ENCODE assay signal across 8 mouse cellular contexts in genomic region chr11:119052661-119053256, GRCm38 (mm10). TPM values are rescaled to one million over a fixed set of nuclear protein-coding genes. Genes with fewer than 3 reads are reported as not detected.
DNase-seq lines count a peak whose midpoint lies in the region; ATAC-seq and TF ChIP-seq lines count a peak whose summit lies in the region.

No protein-coding gene starts in this region.

- peaks cover 81% of the 10 kb centered on the region for H3K27me3 ChIP-seq in heart, embryonic 13.5 days (replicated peaks)
- peaks cover 84% of the 10 kb centered on the region for H3K27me3 ChIP-seq in limb, embryonic 14.5 days (ENCODE audit: control insufficient read depth, insufficient read depth, low read length)

- H3K9ac ChIP-seq in heart, embryonic 13.5 days = peak overlapping the region; percentile 78
- peak overlapping the region; percentile 17; the same call in 1 of the 2 replicates for H3K9ac ChIP-seq in limb, embryonic 14.5 days (ENCODE audit: low read depth, low read length, severe bottlenecking)

- peaks cover 14% of the 10 kb centered on the region for H3K4me1 ChIP-seq in lung, adult 2 months (ENCODE audit: control insufficient read depth, insufficient read depth, low read length)
- H3K4me1 ChIP-seq in heart, embryonic 13.5 days = peaks cover 51% of the 10 kb centered on the region
- peaks cover 38% of the 10 kb centered on the region for H3K4me1 ChIP-seq in limb, embryonic 14.5 days (ENCODE audit: control insufficient read depth, insufficient read depth, low read length)

- H3K4me3 ChIP-seq in lung, adult 2 months (replicated peaks; ENCODE audit: extremely low read depth, low read depth, low read length) = peak overlapping the region; percentile 6
- peak overlapping the region; percentile 68 for H3K4me3 ChIP-seq in heart, embryonic 13.5 days
- peak overlapping the region; percentile 33 for H3K4me3 ChIP-seq in limb, embryonic 14.5 days (replicated peaks; ENCODE audit: low read length)

- no peak for TF ChIP-seq CTCF in lung, adult 2 months (IDR thresholded peaks at IDR 0.05; ENCODE audit: insufficient read depth, low read length)
- no peak for TF ChIP-seq CTCF in brain, embryonic 14.5 days (IDR thresholded peaks at IDR 0.05; ENCODE audit: borderline replicate concordance, extremely low read depth, insufficient read depth, insufficient read length)

- no peak for DNase-seq in lung, adult 2 months
- no peak for DNase-seq in lung, adult 18-20 months
- DNase-seq in brain, embryonic 14.5 days (ENCODE audit: low read depth) = peak; percentile 77
- DNase-seq in limb, embryonic 14.5 days (ENCODE audit: low spot score) = peak; percentile 80
- DNase-seq in neural tube, embryonic 10.5 days (ENCODE audit: extremely low spot score, low spot score) = peak; percentile 64
- no peak for DNase-seq in c-Kit-positive CD71-positive TER-119-positive erythroid progenitor cells, embryonic 14.5 days (ENCODE audit: low spot score)
- DNase-seq in layer of hippocampus, postnatal 25 days (ENCODE audit: extremely low spot score in 1 of 2, low spot score in 1 of 2) = no peak

- no peaks in the 10 kb centered on the region for H3K36me3 ChIP-seq in heart, embryonic 13.5 days
- no peaks in the 10 kb centered on the region for H3K36me3 ChIP-seq in limb, embryonic 14.5 days (ENCODE audit: control insufficient read depth, insufficient read depth, low read length)

- no peak for TF ChIP-seq POLR2A in lung, adult 2 months (IDR thresholded peaks at IDR 0.05; ENCODE audit: borderline replicate concordance, extremely low read depth, low read depth, low read length)
- TF ChIP-seq POLR2A in brain, embryonic 14.5 days (IDR thresholded peaks at IDR 0.05; ENCODE audit: borderline replicate concordance, extremely low read depth, insufficient read depth, insufficient read length, poor library complexity, severe bottlenecking) = no peak
- no peak for TF ChIP-seq POLR2A in limb, embryonic 14.5 days (IDR thresholded peaks at IDR 0.05; ENCODE audit: borderline replicate concordance, extremely low read depth, insufficient read depth, insufficient read length)

- H3K27ac ChIP-seq in heart, embryonic 13.5 days (replicated peaks) = peak overlapping the region; percentile 90
- 0 out of 2 replicates have a peak overlapping the region, but pooled peaks have one; percentile 16 for H3K27ac ChIP-seq in limb, embryonic 14.5 days (replicated peaks; ENCODE audit: low read depth, low read length)

- ATAC-seq in heart, embryonic 13.5 days (ENCODE audit: extremely low read depth, insufficient number of reproducible peaks, low FRiP score, low TSS enrichment) = peak; percentile 32; the same call in 1 of the 2 replicates
- ATAC-seq in limb, embryonic 14.5 days (ENCODE audit: low FRiP score, low read depth) = no peak; the same call in 1 of the 2 replicates

- peak overlapping the region; percentile 96 for H3K4me2 ChIP-seq in heart, embryonic 13.5 days
- peak overlapping the region; percentile 90 for H3K4me2 ChIP-seq in limb, embryonic 14.5 days (replicated peaks; ENCODE audit: low read depth, low read length, severe bottlenecking)

- H3K9me3 ChIP-seq in heart, embryonic 13.5 days = no peaks in the 10 kb centered on the region
- H3K9me3 ChIP-seq in limb, embryonic 14.5 days (ENCODE audit: control insufficient read depth, low read length) = no peaks in the 10 kb centered on the region

- 3% methylated on average over 13 of the region's 13 CpGs for WGBS in lung, adult 2 months
- 2% methylated on average over 13 of the region's 13 CpGs for WGBS in heart, embryonic 13.5 days
- 2% methylated on average over 13 of the region's 13 CpGs for WGBS in limb, embryonic 14.5 days

RNA-seq across cellular contexts. Expression of gene Cbx8, which starts 12.0 kb away (rescaled TPM):
- polyA plus RNA-seq in lung, adult 2 months (2012; rRNA removed) = 3.8 and 3.9 TPM in 2 replicates
- polyA plus RNA-seq in brain, embryonic 14.5 days (2012; rRNA removed) = 6.5 and 10.4 TPM in 2 replicates
- 6.1 and 7.0 TPM in 2 replicates for polyA plus RNA-seq in heart, embryonic 13.5 days (2015; fragmentation: Nextera tagmentation; extraction: Ambion mirVana)
- 6.9 and 7.2 TPM in 2 replicates for polyA plus RNA-seq in limb, embryonic 14.5 days (2012; rRNA removed)
- polyA plus RNA-seq in limb, embryonic 14.5 days (2014; fragmentation: Nextera tagmentation; extraction: Ambion mirVana) = 10.1 and 12.6 TPM in 2 replicates
- 10 to 100 TPM; 13.8 to 16.7 TPM for total RNA-seq in layer of hippocampus, postnatal 25 days (2021)

RNA-seq across cellular contexts. Expression of gene Cbx2, which starts 30.0 kb away (rescaled TPM):
- 2.9 and 4.4 TPM in 2 replicates for polyA plus RNA-seq in lung, adult 2 months (2012; rRNA removed)
- 30.0 and 40.1 TPM in 2 replicates for polyA plus RNA-seq in brain, embryonic 14.5 days (2012; rRNA removed)
- polyA plus RNA-seq in heart, embryonic 13.5 days (2015; fragmentation: Nextera tagmentation; extraction: Ambion mirVana) = 17.6 and 18.9 TPM in 2 replicates
- 35.7 and 40.4 TPM in 2 replicates for polyA plus RNA-seq in limb, embryonic 14.5 days (2012; rRNA removed)
- 29.1 and 35.5 TPM in 2 replicates for polyA plus RNA-seq in limb, embryonic 14.5 days (2014; fragmentation: Nextera tagmentation; extraction: Ambion mirVana)
- total RNA-seq in layer of hippocampus, postnatal 25 days (2021) = 1 to 10 TPM; 4.0 to 4.4 TPM

RNA-seq across cellular contexts. Expression of gene Cbx4, which starts 33.3 kb away (rescaled TPM):
- polyA plus RNA-seq in lung, adult 2 months (2012; rRNA removed) = 16.2 and 16.8 TPM in 2 replicates
- 30.0 and 34.7 TPM in 2 replicates for polyA plus RNA-seq in brain, embryonic 14.5 days (2012; rRNA removed)
- polyA plus RNA-seq in heart, embryonic 13.5 days (2015; fragmentation: Nextera tagmentation; extraction: Ambion mirVana) = 8.0 and 9.5 TPM in 2 replicates
- 23.1 and 24.3 TPM in 2 replicates for polyA plus RNA-seq in limb, embryonic 14.5 days (2012; rRNA removed)
- polyA plus RNA-seq in limb, embryonic 14.5 days (2014; fragmentation: Nextera tagmentation; extraction: Ambion mirVana) = 10.9 and 11.4 TPM in 2 replicates
- 10 to 100 TPM; 62.1 to 67.7 TPM for total RNA-seq in layer of hippocampus, postnatal 25 days (2021)

Comparison
In these comparisons a context has a peak if more than half of its experiments do, and no peak if none do; other contexts are left out.
1. DNase-seq: peak in brain, embryonic 14.5 days (single experiment), limb, embryonic 14.5 days (single experiment) and neural tube, embryonic 10.5 days (single experiment); none in lung, adult 2 months (single experiment), lung, adult 18-20 months (0 of 2), c-Kit-positive CD71-positive TER-119-positive erythroid progenitor cells, embryonic 14.5 days (single experiment) and layer of hippocampus, postnatal 25 days (0 of 2).
2. H3K4me3 ChIP-seq: peak in every context shown above with its lines; median percentile 68 in heart, embryonic 13.5 days; 33 in limb, embryonic 14.5 days; 6 in lung, adult 2 months.